Mouse (Mus musculus): Measurements from ENCODE around the gene Ucn. TPM values are rescaled to one million over a fixed set of nuclear protein-coding genes. Genes with fewer than 3 reads are reported as not detected.
A peak's percentile ranks its signal among the peaks of the same experiment; 100 is the strongest.

The Ucn gene
- polyA plus RNA-seq, 1 experiment from 2014 or later: not detected

GRCm38 (mm10) chr5:31149781-31150180 lies 11.2 kb upstream of the Ucn start:
- Histone ChIP-seq H3K27me3 (replicated peaks) (no peaks in the 10 kb centered on the region), H3K9me3 (no peaks in the 10 kb centered on the region), H3K4me3 (replicated peaks) (no peak overlapping the region), H3K27ac (no peak overlapping the region), H3K4me1 (replicated peaks) (peaks cover 9% of the 10 kb centered on the region; the same call in 1 of the 2 replicates), H3K9ac (no peak overlapping the region), H3K4me2 (replicated peaks) (no peak overlapping the region), H3K36me3 (0 out of 2 replicates have a peak, but pooled peaks cover 4% of the 10 kb centered on the region)
- no peak for ATAC-seq
- 91% methylated on average over 4 of the region's 4 CpGs for WGBS

GRCm38 (mm10) chr5:31138968-31139425 lies 368 bp upstream of the Ucn start:
- Histone ChIP-seq H3K27me3 (replicated peaks) (peaks cover 53% of the 10 kb centered on the region), H3K4me2 (replicated peaks) (peak overlapping the region; percentile 45), H3K9ac (no peak overlapping the region), H3K9me3 (no peaks in the 10 kb centered on the region), H3K4me3 (replicated peaks) (no peak overlapping the region), H3K36me3 (peaks cover 3% of the 10 kb centered on the region; the same call in 1 of the 2 replicates), H3K4me1 (replicated peaks) (peaks cover 11% of the 10 kb centered on the region; the same call in 1 of the 2 replicates), H3K27ac (no peak overlapping the region)
- no peak for ATAC-seq
- WGBS: 10% methylated on average over 9 of the region's 9 CpGs

GRCm38 (mm10) chr5:31137658-31138057 lies 971 bp downstream of the Ucn start:
- Histone ChIP-seq H3K4me1 (replicated peaks) (peaks cover 11% of the 10 kb centered on the region; the same call in 1 of the 2 replicates), H3K9ac (no peak overlapping the region), H3K4me2 (replicated peaks) (peak overlapping the region; percentile 45), H3K27me3 (replicated peaks) (peaks cover 58% of the 10 kb centered on the region), H3K36me3 (no peaks in the 10 kb centered on the region), H3K27ac (no peak overlapping the region), H3K4me3 (replicated peaks) (no peak overlapping the region), H3K9me3 (no peaks in the 10 kb centered on the region)
- WGBS: 2% methylated on average over 13 of the region's 13 CpGs
- no peak for ATAC-seq

- Histone ChIP-seq H3K27me3 (replicated peaks) (peaks cover 58% of the 10 kb centered on the region), H3K4me3 (replicated peaks) (no peak overlapping the region), H3K4me2 (replicated peaks) (no peak overlapping the region), H3K4me1 (replicated peaks) (peaks cover 11% of the 10 kb centered on the region; the same call in 1 of the 2 replicates), H3K27ac (no peak overlapping the region), H3K36me3 (no peaks in the 10 kb centered on the region), H3K9ac (no peak overlapping the region), H3K9me3 (no peaks in the 10 kb centered on the region)
- WGBS: under 1% methylated on average over 33 of the region's 33 CpGs
- ATAC-seq: no peak
These were observed 1.8 kb downstream of the Ucn start for GRCm38 (mm10) chr5:31136730-31137424.

- WGBS: 36% methylated on average over 5 of the region's 5 CpGs
- no peak overlapping the region for H3K9ac ChIP-seq
- H3K27ac ChIP-seq: no peak overlapping the region
- H3K9me3 ChIP-seq: no peaks in the 10 kb centered on the region
- H3K4me2 ChIP-seq (replicated peaks): no peak overlapping the region
- no peaks in the 10 kb centered on the region for H3K36me3 ChIP-seq
- H3K4me3 ChIP-seq (replicated peaks): no peak overlapping the region
- H3K27me3 ChIP-seq (replicated peaks): no peaks in the 10 kb centered on the region
- ATAC-seq: no peak
- H3K4me1 ChIP-seq (replicated peaks): no peaks in the 10 kb centered on the region
These were observed 12.6 kb downstream of the Ucn start for GRCm38 (mm10) chr5:31126050-31126449.

- H3K4me3 ChIP-seq (replicated peaks): no peak overlapping the region
- 49% methylated on average over 2 of the region's 2 CpGs for WGBS
- H3K36me3 ChIP-seq: no peaks in the 10 kb centered on the region
- no peaks in the 10 kb centered on the region for H3K9me3 ChIP-seq
- H3K27me3 ChIP-seq (replicated peaks): no peaks in the 10 kb centered on the region
- H3K9ac ChIP-seq: no peak overlapping the region
- H3K4me1 ChIP-seq (replicated peaks): no peaks in the 10 kb centered on the region
- H3K4me2 ChIP-seq (replicated peaks): no peak overlapping the region
- no peak for ATAC-seq
- H3K27ac ChIP-seq: no peak overlapping the region
These were observed 15.1 kb downstream of the Ucn start for GRCm38 (mm10) chr5:31123481-31123880.

- Histone ChIP-seq H3K36me3 (no peaks in the 10 kb centered on the region), H3K9me3 (no peaks in the 10 kb centered on the region), H3K4me2 (replicated peaks) (no peak overlapping the region), H3K4me3 (replicated peaks) (no peak overlapping the region), H3K27ac (no peak overlapping the region), H3K4me1 (replicated peaks) (no peaks in the 10 kb centered on the region), H3K9ac (no peak overlapping the region), H3K27me3 (replicated peaks) (peaks cover 9% of the 10 kb centered on the region)
- WGBS: 80% methylated on average over 8 of the region's 8 CpGs
- ATAC-seq: no peak
These were observed 17.5 kb downstream of the Ucn start for GRCm38 (mm10) chr5:31121111-31121510.

- ATAC-seq: no peak
- Histone ChIP-seq H3K4me2 (replicated peaks) (no peak overlapping the region), H3K9me3 (no peaks in the 10 kb centered on the region), H3K27ac (no peak overlapping the region), H3K9ac (no peak overlapping the region), H3K36me3 (no peaks in the 10 kb centered on the region), H3K4me1 (replicated peaks) (no peaks in the 10 kb centered on the region), H3K27me3 (replicated peaks) (peaks cover 9% of the 10 kb centered on the region), H3K4me3 (replicated peaks) (no peak overlapping the region)
- WGBS: 21% methylated on average over 10 of the region's 10 CpGs
These were observed 21.7 kb downstream of the Ucn start for GRCm38 (mm10) chr5:31116912-31117311.

GRCm38 (mm10) chr5:31116354-31116753 lies 22.3 kb downstream of the Ucn start, which contains the start of gene Trim54:
Gene Trim54, plus strand, starts transcription at chr5:31116712.
- WGBS: 29% methylated on average over 3 of the region's 3 CpGs
- H3K36me3 ChIP-seq: no peaks in the 10 kb centered on the region
- no peak within 1 kb of the TSS for H3K9ac ChIP-seq
- H3K27ac ChIP-seq: no peak within 1 kb of the TSS
- no peaks in the 10 kb centered on the region for H3K9me3 ChIP-seq
- no peak for ATAC-seq
- H3K27me3 ChIP-seq (replicated peaks): peaks cover 9% of the 10 kb centered on the region
- H3K4me3 ChIP-seq (replicated peaks): no peak within 1 kb of the TSS
- H3K4me1 ChIP-seq (replicated peaks): no peaks in the 10 kb centered on the region
- H3K4me2 ChIP-seq (replicated peaks): no peak within 1 kb of the TSS

GRCm38 (mm10) chr5:31110781-31111180 lies 27.8 kb downstream of the Ucn start:
- no peak overlapping the region for H3K27ac ChIP-seq
- H3K4me3 ChIP-seq (replicated peaks): no peak overlapping the region
- ATAC-seq: no peak
- no peaks in the 10 kb centered on the region for H3K9me3 ChIP-seq
- H3K9ac ChIP-seq: no peak overlapping the region
- WGBS: 36% methylated on average over 7 of the region's 7 CpGs
- no peaks in the 10 kb centered on the region for H3K27me3 ChIP-seq (replicated peaks)
- no peak overlapping the region for H3K4me2 ChIP-seq (replicated peaks)
- no peaks in the 10 kb centered on the region for H3K36me3 ChIP-seq
- H3K4me1 ChIP-seq (replicated peaks): no peaks in the 10 kb centered on the region

- no peak within 1 kb of the TSS for H3K4me2 ChIP-seq (replicated peaks)
- no peaks in the 10 kb centered on the region for H3K9me3 ChIP-seq
- no peak for ATAC-seq
- no peak within 1 kb of the TSS for H3K27ac ChIP-seq
- H3K9ac ChIP-seq: no peak within 1 kb of the TSS
- no peaks in the 10 kb centered on the region for H3K27me3 ChIP-seq (replicated peaks)
- no peak within 1 kb of the TSS for H3K4me3 ChIP-seq (replicated peaks)
- H3K4me1 ChIP-seq (replicated peaks): no peaks in the 10 kb centered on the region
- H3K36me3 ChIP-seq: no peaks in the 10 kb centered on the region
- WGBS: 91% methylated on average over 18 of the region's 18 CpGs
These were observed 30.6 kb downstream of the Ucn start, which contains the start of gene Slc30a3 for GRCm38 (mm10) chr5:31108000-31108490. Gene Slc30a3, minus strand, starts transcription at chr5:31108237.

GRCm38 (mm10) chr5:31105814-31106335 lies 32.8 kb downstream of the Ucn start, which contains the start of gene Dnajc5g:
Gene Dnajc5g, plus strand, starts transcription at chr5:31106285.
- no peak for ATAC-seq
- H3K4me2 ChIP-seq (replicated peaks): no peak within 1 kb of the TSS
- no peaks in the 10 kb centered on the region for H3K36me3 ChIP-seq
- H3K4me1 ChIP-seq (replicated peaks): no peaks in the 10 kb centered on the region
- H3K9ac ChIP-seq: no peak within 1 kb of the TSS
- no peak within 1 kb of the TSS for H3K4me3 ChIP-seq (replicated peaks)
- H3K9me3 ChIP-seq: no peaks in the 10 kb centered on the region
- no peak within 1 kb of the TSS for H3K27ac ChIP-seq
- H3K27me3 ChIP-seq (replicated peaks): no peaks in the 10 kb centered on the region
- WGBS: 81% methylated on average over 9 of the region's 9 CpGs
